Mouse (Mus musculus) kidney, embryonic 16.5 days (tissue): ENCODE measurements around the gene Hormad1. TPM values are rescaled to one million over a fixed set of nuclear protein-coding genes. Genes with fewer than 3 reads are reported as not detected.

Source experiments
- ATAC-seq: fragments of 200-750 bp; cut with Nextera tagmentation; 2 replicates; pipeline ENCODE4 v1.8.0; 2017; ENCODE audit warnings: moderate TSS enrichment; ENCODE audit not compliant: low FRiP score, low TSS enrichment
- H3K27ac ChIP-seq: fragments of 300-500 bp; sonication (generic); 2 replicates; pipeline ENCODE4 v1.5.1; 2014; ENCODE audit warnings: low read length
- H3K27me3 ChIP-seq: fragments of 300-500 bp; sonication (generic); 2 replicates; pipeline ENCODE4 v1.6.1; 2014; ENCODE audit warnings: low read length, control low read depth, mixed read lengths; ENCODE audit not compliant: insufficient read depth
- H3K36me3 ChIP-seq: fragments of 300-500 bp; sonication (generic); 2 replicates; pipeline ENCODE4 v1.6.1; 2014; ENCODE audit warnings: low read length, control low read depth, mixed read lengths; ENCODE audit not compliant: insufficient read depth
- H3K4me1 ChIP-seq: fragments of 300-500 bp; sonication (generic); 2 replicates; pipeline ENCODE4 v1.6.1; 2014; ENCODE audit warnings: low read length, control low read depth, mixed read lengths; ENCODE audit not compliant: insufficient read depth
- H3K4me2 ChIP-seq: fragments of 300-500 bp; sonication (generic); replicated peaks from 2 replicates; pipeline ENCODE4 v1.6.1; 2014; ENCODE audit warnings: low read depth, low read length
- H3K4me3 ChIP-seq: fragments of 300-500 bp; sonication (generic); 2 replicates; pipeline ENCODE4 v1.5.1; 2014; ENCODE audit warnings: mild to moderate bottlenecking, low read length
- H3K9ac ChIP-seq: fragments of 300-500 bp; sonication (generic); replicated peaks from 2 replicates; pipeline ENCODE4 v1.6.1; 2014; ENCODE audit warnings: low read length
- H3K9me3 ChIP-seq: fragments of 300-500 bp; sonication (generic); 2 replicates; pipeline ENCODE4 v1.6.1; 2016; ENCODE audit warnings: low read length, control low read depth
- WGBS: fragments of 180-500 bp; shearing (Covaris S2); extraction: QIAGEN DNeasy Blood & Tissue Kit; methylation state at CpG from one replicate; pipeline ENCODE4 v1.1.7; 2014; 5-methylcytosine and 5-hydroxymethylcytosine counted together
- polyA plus RNA-seq: library from polyadenylated mRNA; unstranded; fragments of >200 nt; fragmentation: Nextera tagmentation; extraction: Ambion mirVana; gene quantifications from 2 replicates; pipeline ENCODE4 v1.2.1, GENCODE M21; 2015

Hormad1 gene
- polyA plus RNA-seq, 1 experiment from 2014 or later = not detected

DNA sequence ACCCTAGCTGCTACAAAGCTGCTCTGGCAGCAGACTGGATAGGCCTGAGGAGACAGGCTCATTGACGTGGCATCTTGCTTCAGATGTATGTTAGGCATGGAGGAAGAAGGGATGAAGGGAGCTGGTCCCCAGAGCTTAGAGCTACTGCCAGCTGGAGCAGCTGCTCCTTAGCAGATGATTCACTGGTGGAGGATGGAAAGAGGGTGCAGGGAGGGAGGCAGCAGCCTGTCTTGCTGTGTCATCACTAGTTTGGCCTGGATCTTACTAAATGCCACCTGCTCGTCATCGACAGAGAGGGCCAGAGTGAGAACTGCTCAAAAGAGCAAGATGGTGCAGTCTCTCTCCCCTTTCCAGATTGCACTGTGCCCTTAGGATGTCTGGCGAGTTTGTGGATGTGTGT lies 70.3 kb downstream of the Hormad1 start:
- 88% methylated on average over 4 of the region's 4 CpGs for WGBS
- Histone ChIP-seq H3K36me3 (peaks cover 56% of the 10 kb centered on the region), H3K4me3 (no peak overlapping the region), H3K4me1 (peaks cover 14% of the 10 kb centered on the region), H3K9ac (no peak overlapping the region), H3K9me3 (no peaks in the 10 kb centered on the region), H3K27ac (no peak overlapping the region), H3K27me3 (no peaks in the 10 kb centered on the region), H3K4me2 (no peak overlapping the region)
- ATAC-seq = no peak

DNA sequence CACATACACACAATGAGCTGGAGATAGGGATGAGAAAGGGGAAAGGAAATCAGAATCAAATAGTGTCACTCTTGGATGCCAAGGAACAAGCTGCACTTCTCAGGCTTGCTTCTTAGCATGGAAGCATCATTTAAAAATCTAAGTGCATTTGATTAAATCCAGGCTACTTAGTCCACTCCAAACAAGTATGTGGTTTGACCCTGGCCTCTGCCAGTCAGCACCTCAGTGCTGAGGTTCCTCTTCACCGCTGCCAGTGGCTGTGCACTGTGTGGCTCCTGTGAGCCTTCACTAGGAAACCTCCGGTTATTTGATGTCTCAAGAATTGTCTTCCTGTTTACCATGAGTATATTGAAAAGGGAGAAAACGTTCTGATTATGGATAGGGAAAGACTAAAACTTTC lies 71.4 kb downstream of the Hormad1 start:
- no peak overlapping the region for H3K27ac ChIP-seq
- no peaks in the 10 kb centered on the region for H3K27me3 ChIP-seq
- 78% methylated on average over 3 of the region's 3 CpGs for WGBS

DNA sequence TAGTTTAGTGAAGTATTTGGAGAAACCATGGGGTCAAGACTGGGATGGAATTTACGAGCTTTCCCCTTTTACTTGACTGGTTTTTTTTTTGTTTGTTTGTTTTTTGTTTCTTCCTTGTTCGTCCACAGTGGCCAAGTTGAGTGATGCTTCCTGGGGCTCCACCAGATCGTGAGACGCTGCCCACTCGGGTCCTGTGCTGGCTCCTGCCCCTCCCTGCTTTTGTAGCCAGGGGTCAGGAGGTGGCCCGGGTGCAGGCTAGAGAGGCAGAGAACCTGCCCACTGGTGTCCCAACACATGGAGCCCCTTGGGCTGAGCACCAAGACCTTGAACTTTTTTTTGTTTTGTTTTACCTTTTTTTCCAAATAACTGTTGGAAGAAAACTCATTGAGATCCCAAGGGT lies 71.8 kb downstream of the Hormad1 start:
- Histone ChIP-seq H3K4me3 (no peak overlapping the region), H3K27ac (no peak overlapping the region), H3K4me2 (no peak overlapping the region), H3K9ac (no peak overlapping the region), H3K27me3 (no peaks in the 10 kb centered on the region), H3K4me1 (peaks cover 18% of the 10 kb centered on the region), H3K9me3 (no peaks in the 10 kb centered on the region), H3K36me3 (peaks cover 60% of the 10 kb centered on the region)
- WGBS = 54% methylated on average over 6 of the region's 6 CpGs
- no peak for ATAC-seq

More for the DNA sequence above, 71.4 kb downstream of the Hormad1 start:
- Histone ChIP-seq H3K4me3 (no peak overlapping the region), H3K9ac (no peak overlapping the region), H3K4me2 (no peak overlapping the region), H3K4me1 (peaks cover 18% of the 10 kb centered on the region), H3K9me3 (no peaks in the 10 kb centered on the region), H3K36me3 (peaks cover 59% of the 10 kb centered on the region)
- ATAC-seq = no peak

DNA sequence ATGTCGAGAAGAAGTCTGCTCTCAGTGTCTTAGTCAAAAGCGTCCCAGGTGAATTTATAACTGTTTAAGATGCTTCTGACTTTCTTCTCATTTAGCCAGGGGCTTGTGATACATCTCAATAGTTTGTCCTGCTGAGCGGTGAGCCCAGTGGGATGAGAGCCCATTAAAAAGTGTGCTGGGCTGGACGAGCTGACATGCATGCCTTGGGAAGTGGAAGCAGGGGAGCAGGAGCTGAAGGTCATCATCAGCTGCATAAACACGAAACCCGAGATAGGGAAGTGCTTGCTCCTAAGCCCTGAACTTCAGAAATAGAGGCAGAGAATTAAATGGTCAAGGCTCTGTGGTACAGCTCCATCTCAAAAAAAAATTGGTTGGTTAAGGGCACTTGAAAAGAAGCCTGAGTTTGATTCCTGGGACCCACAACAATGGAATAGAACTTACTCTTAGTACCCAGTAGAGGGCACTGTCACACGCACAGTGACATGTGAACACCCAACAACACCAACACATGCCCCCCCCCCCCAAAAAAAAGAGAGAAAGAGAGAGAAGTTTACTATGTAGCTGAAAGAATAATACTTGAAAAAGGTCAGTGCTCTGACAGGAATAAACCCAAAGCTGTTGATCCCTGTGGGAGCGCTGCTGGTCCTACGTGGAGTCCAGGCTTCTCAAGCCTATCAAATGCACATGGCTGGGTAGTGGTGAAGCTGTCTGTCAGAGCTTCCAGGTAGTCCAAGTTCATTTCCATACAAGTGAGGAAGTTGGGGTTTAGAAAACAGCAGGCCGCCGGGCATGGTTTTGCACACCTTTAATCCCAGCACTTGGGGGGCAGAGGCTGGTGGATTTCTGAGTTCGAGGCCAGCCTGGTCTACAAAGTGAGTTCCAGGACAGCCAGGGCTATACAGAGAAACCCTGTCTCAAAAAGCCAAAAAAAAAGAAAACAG lies 73.4 kb downstream of the Hormad1 start:
- WGBS = 65% methylated on average over 12 of the region's 12 CpGs
- Histone ChIP-seq H3K9ac (no peak overlapping the region), H3K4me2 (no peak overlapping the region), H3K36me3 (peaks cover 63% of the 10 kb centered on the region), H3K4me3 (no peak overlapping the region), H3K27ac (no peak overlapping the region), H3K9me3 (no peaks in the 10 kb centered on the region), H3K4me1 (peaks cover 14% of the 10 kb centered on the region), H3K27me3 (no peaks in the 10 kb centered on the region)
- ATAC-seq = no peak

DNA sequence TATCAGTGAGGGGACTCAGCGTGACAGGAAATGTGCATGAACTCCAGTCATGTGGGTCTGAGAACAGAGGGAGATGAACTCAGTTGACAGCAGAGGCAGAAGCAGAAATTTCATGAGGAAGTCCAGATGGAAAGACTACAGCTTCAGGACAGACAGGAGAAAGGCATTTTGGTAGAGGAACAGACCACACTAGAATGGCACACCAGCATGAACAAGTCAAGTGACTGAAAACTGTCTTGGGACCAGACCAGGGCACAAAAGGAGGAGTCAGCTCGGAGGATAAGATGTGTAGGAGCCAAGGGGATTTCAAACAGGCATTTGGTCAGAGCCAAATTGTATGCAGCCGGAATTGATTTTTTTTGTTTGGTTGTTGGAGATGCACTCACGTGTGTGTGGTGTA lies 76.2 kb downstream of the Hormad1 start:
- peaks cover 43% of the 10 kb centered on the region for H3K36me3 ChIP-seq
- no peaks in the 10 kb centered on the region for H3K9me3 ChIP-seq
- H3K9ac ChIP-seq = no peak overlapping the region
- no peaks in the 10 kb centered on the region for H3K27me3 ChIP-seq
- H3K27ac ChIP-seq = peak overlapping the region; percentile 51
- 54% methylated on average over 4 of the region's 4 CpGs for WGBS
- no peak overlapping the region for H3K4me2 ChIP-seq
- peaks cover 14% of the 10 kb centered on the region for H3K4me1 ChIP-seq
- no peak for ATAC-seq
- no peak overlapping the region for H3K4me3 ChIP-seq

DNA sequence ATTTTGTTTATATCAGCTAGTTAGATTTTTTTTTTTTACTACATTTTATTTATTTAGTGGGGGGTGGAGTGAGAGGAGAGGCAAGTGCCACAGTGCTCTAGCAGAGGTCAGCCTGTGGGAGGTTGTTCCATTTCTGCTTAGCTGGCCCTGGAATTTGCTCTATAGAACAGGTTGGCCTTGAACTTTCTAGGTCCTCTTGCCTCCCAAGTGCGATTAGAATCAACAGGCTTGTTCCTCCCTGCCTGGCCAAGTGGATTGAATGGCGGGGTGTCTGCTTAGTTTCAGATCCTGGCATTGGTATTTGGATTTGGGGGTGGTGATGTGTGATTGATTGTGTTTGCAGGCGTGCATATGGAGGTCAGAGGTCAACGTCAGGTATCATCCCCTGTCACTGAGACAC lies 76.6 kb downstream of the Hormad1 start:
- peaks cover 14% of the 10 kb centered on the region for H3K4me1 ChIP-seq
- WGBS = 61% methylated on average over 4 of the region's 4 CpGs
- no peak overlapping the region for H3K4me2 ChIP-seq
- peaks cover 39% of the 10 kb centered on the region for H3K36me3 ChIP-seq
- no peak overlapping the region for H3K4me3 ChIP-seq
- H3K27ac ChIP-seq = peak overlapping the region; percentile 51
- no peaks in the 10 kb centered on the region for H3K27me3 ChIP-seq
- no peaks in the 10 kb centered on the region for H3K9me3 ChIP-seq
- H3K9ac ChIP-seq = no peak overlapping the region
- ATAC-seq = no peak

Other genes with a start within 250 kb of the Hormad1 start
- 208 and 209 TPM in 2 replicates for gene Cers2, start 244.9 kb upstream of the Hormad1 start, polyA plus RNA-seq
- 45.5 and 46.7 TPM in 2 replicates for gene Setdb1, start 202.5 kb upstream of the Hormad1 start, polyA plus RNA-seq
- gene 4930558C23Rik, start 156.8 kb upstream of the Hormad1 start, polyA plus RNA-seq = 0.52 TPM in 1 of 2 replicates, not detected in the other
- 46.0 and 47.7 TPM in 2 replicates for gene Arnt, start 125.3 kb upstream of the Hormad1 start, polyA plus RNA-seq
- 5.6 and 8.9 TPM in 2 replicates for gene Ctsk, start 60.4 kb upstream of the Hormad1 start, polyA plus RNA-seq
- gene Ctss, start 32.9 kb upstream of the Hormad1 start, polyA plus RNA-seq = 12.1 and 12.4 TPM in 2 replicates
- 36.4 and 38.5 TPM in 2 replicates for gene Golph3l, start 29.3 kb downstream of the Hormad1 start, polyA plus RNA-seq
- gene Ensa, start 65.3 kb downstream of the Hormad1 start, polyA plus RNA-seq = 76.4 and 78.6 TPM in 2 replicates
- 23.7 and 38.1 TPM in 2 replicates for gene Mcl1, start 99.1 kb downstream of the Hormad1 start, polyA plus RNA-seq
- 3.8 and 3.9 TPM in 2 replicates for gene Adamtsl4, start 128.2 kb downstream of the Hormad1 start, polyA plus RNA-seq
- 174 and 208 TPM in 2 replicates for gene Ecm1, start 179.9 kb downstream of the Hormad1 start, polyA plus RNA-seq
- 53.2 and 55.9 TPM in 2 replicates for gene Tars2, start 200.5 kb downstream of the Hormad1 start, polyA plus RNA-seq